In the genomic region with DNA sequence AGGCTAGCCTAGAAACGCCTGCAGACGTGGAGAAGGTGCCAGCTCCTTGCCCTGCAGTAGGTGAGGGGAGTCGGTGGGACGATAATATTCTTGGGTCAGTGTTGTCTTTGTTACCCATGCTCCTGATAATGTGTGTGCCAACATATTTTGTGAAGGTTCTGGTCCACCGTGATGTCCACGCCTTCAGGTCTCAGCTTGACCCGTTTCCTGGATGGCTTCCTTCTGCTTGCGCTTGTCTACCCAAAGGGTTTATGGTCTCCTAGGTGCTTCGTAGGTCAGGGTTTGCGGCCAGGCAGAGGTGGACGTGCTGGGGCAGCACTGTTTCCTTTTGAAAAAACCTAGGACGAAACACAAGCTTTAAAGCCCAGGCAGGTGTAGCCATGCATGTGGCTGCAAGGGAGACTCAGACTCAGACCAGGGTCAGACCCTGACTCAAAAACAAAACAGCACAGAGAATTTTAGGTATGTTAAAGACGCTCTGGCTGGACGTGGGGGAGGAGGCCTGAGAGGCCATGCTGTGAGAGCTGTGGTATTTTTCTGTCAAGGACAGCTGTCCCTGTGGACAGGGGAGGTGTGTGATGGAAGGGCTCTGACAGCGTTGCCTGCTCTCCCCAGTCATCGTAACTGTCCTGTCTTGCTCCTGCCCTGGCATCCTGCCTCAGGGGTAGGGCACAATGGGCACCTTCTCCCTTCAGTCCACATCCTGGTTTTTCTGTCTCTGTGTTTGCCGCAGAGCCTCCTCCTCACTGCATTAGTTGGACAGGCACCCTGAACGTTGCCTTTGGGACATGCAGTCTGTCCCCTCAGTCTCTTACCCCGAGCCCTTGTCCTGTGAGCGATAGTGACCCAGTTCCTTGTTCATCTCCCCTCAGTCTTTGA, we compare ENCODE assay signal across 9 mouse cellular contexts. TPM values are rescaled to one million over a fixed set of nuclear protein-coding genes. Genes with fewer than 3 reads are reported as not detected.
DNase-seq lines count a peak whose midpoint lies in the region; ATAC-seq and TF ChIP-seq lines count a peak whose summit lies in the region.
"Had no signal": no experiment of that assay in that cellular context is flagged by ENCODE, and none has a peak within 500 bp of the region (broad histone marks: within the 10 kb centered on the region; RNA-seq: fewer than 3 reads in every experiment).

No protein-coding gene starts in this region.

- H3K4me2 ChIP-seq in hindbrain, embryonic 12.5 days (replicated peaks): peak overlapping the region; percentile 23
- peak overlapping the region; percentile 46 for H3K4me2 ChIP-seq in myocyte (ENCODE audit: low read depth)

- peak overlapping the region; percentile 99 for H3K27ac ChIP-seq in layer of hippocampus, adult 2 months
- H3K27ac ChIP-seq in cortical plate, adult 2 months (ENCODE audit: insufficient read depth, low read length): peak overlapping the region; percentile 80
- H3K27ac ChIP-seq in hindbrain, embryonic 12.5 days: peak overlapping the region; percentile 49

- H3K4me1 ChIP-seq in cortical plate, adult 2 months (ENCODE audit: control insufficient read depth, insufficient read depth, low read length): peaks cover 37% of the 10 kb centered on the region
- H3K4me1 ChIP-seq in hindbrain, embryonic 12.5 days: peaks cover 74% of the 10 kb centered on the region

- no peak for ATAC-seq in hindbrain, embryonic 12.5 days (ENCODE audit: low FRiP score)

- H3ac ChIP-seq in myocyte (ENCODE audit: control insufficient read depth, insufficient read length): no peak overlapping the region

- H3K79me2 ChIP-seq in myocyte (ENCODE audit: control insufficient read depth, insufficient read depth): peaks cover 90% of the 10 kb centered on the region

- H3K4me3 ChIP-seq in layer of hippocampus, adult 2 months: peak overlapping the region; percentile 47
- peak overlapping the region; percentile 10 for H3K4me3 ChIP-seq in cortical plate, adult 2 months (ENCODE audit: insufficient read depth, low read length)
- H3K4me3 ChIP-seq in hindbrain, embryonic 12.5 days: no peak overlapping the region
- H3K4me3 ChIP-seq in myocyte: no peak overlapping the region

- H3K9me3 ChIP-seq in hindbrain, embryonic 12.5 days (replicated peaks): no peaks in the 10 kb centered on the region

- H3K27me3 ChIP-seq in hindbrain, embryonic 12.5 days: no peaks in the 10 kb centered on the region
- H3K27me3 ChIP-seq in myocyte (ENCODE audit: control insufficient read depth, insufficient read depth, insufficient read length): no peaks in the 10 kb centered on the region

- TF ChIP-seq CTCF in layer of hippocampus, adult 2 months (conservative IDR thresholded peaks at IDR 0.05): no peak
- no peak for TF ChIP-seq CTCF in cortical plate, adult 2 months (IDR thresholded peaks at IDR 0.05; ENCODE audit: extremely low read depth, insufficient read depth, low read length)

- no peak for TF ChIP-seq POLR2A in cortical plate, adult 2 months (IDR thresholded peaks at IDR 0.05; ENCODE audit: extremely low read depth, insufficient read depth, low read length)
- no peak for TF ChIP-seq POLR2A in myocyte (IDR thresholded peaks at IDR 0.05; ENCODE audit: insufficient read length, low read depth)

- peak overlapping the region; percentile 24 for H3K9ac ChIP-seq in hindbrain, embryonic 12.5 days

- DNase-seq in layer of hippocampus, adult 2 months (ENCODE audit: low spot score in 2 of 2): no peak
- no peak for DNase-seq in layer of hippocampus, postnatal 25 days (ENCODE audit: extremely low spot score in 1 of 2, low spot score in 1 of 2)
- DNase-seq in B cell, adult 2 months: no peak
- no peak for DNase-seq in lung, postnatal 4 days
- no peak for DNase-seq in ovary, postnatal 10 days (ENCODE audit: low spot score)
- DNase-seq: right cerebral cortex, postnatal 25 days had no signal

- 47% methylated on average over 20 of the region's 20 CpGs for WGBS in hindbrain, embryonic 12.5 days

- peaks cover 9% of the 10 kb centered on the region; the same call in 1 of the 2 replicates for H3K36me3 ChIP-seq in hindbrain, embryonic 12.5 days
- peaks cover 4% of the 10 kb centered on the region for H3K36me3 ChIP-seq in myocyte (ENCODE audit: control insufficient read depth, insufficient read depth)

TF ChIP-seq in myocyte, 11 proteins besides CTCF, POLR2A, EP300 and RAD21:
- peak; percentile 22 for TF ChIP-seq POLR2AphosphoS2 (IDR thresholded peaks at IDR 0.05; ENCODE audit: insufficient read length, low read depth)
- TF ChIP-seq MAX (IDR thresholded peaks at IDR 0.05; ENCODE audit: low read depth): no peak
- TF ChIP-seq SRF (IDR thresholded peaks at IDR 0.05; ENCODE audit: control insufficient read depth, insufficient read length, low read depth): peak; percentile 40
- no peak for TF ChIP-seq USF1 (IDR thresholded peaks at IDR 0.05; ENCODE audit: low read depth)
- TF ChIP-seq REST (IDR thresholded peaks at IDR 0.05; ENCODE audit: insufficient read depth, insufficient read length): no peak
- no peak for TF ChIP-seq CEBPB (IDR thresholded peaks at IDR 0.05; ENCODE audit: insufficient read depth, poor library complexity, severe bottlenecking)
- peak; percentile 79 to 98 (median 83) for TF ChIP-seq MYOG (IDR thresholded peaks at IDR 0.05; ENCODE audit: control insufficient read depth in 1 of 3, insufficient read depth in 1 of 3, insufficient read length in 2 of 3, low read depth in 2 of 3)
- TF ChIP-seq TCF12 (IDR thresholded peaks at IDR 0.05; ENCODE audit: insufficient read depth, poor library complexity, severe bottlenecking): peak; percentile 57
- peak in 2 of 3 experiments; percentile 86 to 97 for TF ChIP-seq MYOD1 (IDR thresholded peaks at IDR 0.05; ENCODE audit: control insufficient read depth in 1 of 3, insufficient read length in 2 of 3, low read depth in 2 of 3)
- peak; percentile 67 for TF ChIP-seq TCF3 (IDR thresholded peaks at IDR 0.05; ENCODE audit: insufficient read length, low read depth)
- TF ChIP-seq E2F4 (IDR thresholded peaks at IDR 0.05; ENCODE audit: insufficient read depth): no peak
TF ChIP-seq in myocyte: peak in this region for 6.

RNA-seq across cellular contexts. Expression of gene Sec14l1, which starts 5.6 kb away (rescaled TPM):
- total RNA-seq in layer of hippocampus, adult 2 months (2021): 100 to 1,000 TPM; 226 to 239 TPM
- total RNA-seq in layer of hippocampus, postnatal 25 days (2021): 100 to 1,000 TPM; 216 to 234 TPM
- polyA plus RNA-seq in cortical plate, adult 2 months (2012; rRNA removed): 190 and 191 TPM in 2 replicates
- polyA plus RNA-seq in hindbrain, embryonic 12.5 days (2016; fragmentation: Nextera tagmentation; extraction: Ambion mirVana): 76.2 and 77.6 TPM in 2 replicates
- 84.8 TPM for polyA plus RNA-seq in myocyte (2012; fragmentation: generic; extraction: Trizol)

Comparison
In these comparisons a context has a peak if more than half of its experiments do, and no peak if none do; other contexts are left out.
1. H3K27ac ChIP-seq: peak in every context shown above with its lines; median percentile 99 in layer of hippocampus, adult 2 months; 80 in cortical plate, adult 2 months; 49 in hindbrain, embryonic 12.5 days.
2. H3K4me3 ChIP-seq: peak in layer of hippocampus, adult 2 months (single experiment) and cortical plate, adult 2 months (single experiment); none in hindbrain, embryonic 12.5 days (single experiment) and myocyte (single experiment).